Mouse (Mus musculus): ENCODE measurements around the gene Sugp2.

The Sugp2 gene

DNA sequence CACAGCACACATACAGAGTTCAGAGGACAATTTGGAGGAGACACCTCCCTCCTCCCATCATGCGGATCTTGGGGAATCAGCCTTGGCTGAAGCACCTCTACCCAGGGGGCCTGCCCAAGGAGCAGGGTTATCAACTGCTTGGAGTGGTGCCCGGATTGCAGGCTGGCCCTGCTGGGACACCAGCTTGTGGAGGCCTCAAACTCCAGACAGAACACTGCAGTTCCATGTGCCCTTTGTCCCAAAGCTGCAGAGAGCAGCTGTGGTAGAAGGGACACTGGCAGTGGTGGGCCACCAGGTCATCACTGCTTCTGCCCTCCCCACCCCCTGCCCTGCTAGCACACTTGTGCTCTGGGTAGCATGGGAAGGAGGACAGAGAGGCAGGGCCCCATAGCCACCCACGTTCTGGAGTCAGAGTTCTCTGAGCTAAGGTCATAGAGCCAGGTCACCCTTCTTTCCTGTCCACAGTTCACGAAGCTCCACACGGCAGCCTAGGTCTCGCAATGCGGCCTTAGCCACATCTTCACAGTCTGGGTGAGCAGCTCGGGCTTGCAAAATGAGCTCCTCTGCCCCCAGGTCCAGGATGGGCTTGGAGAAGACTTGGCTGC is 13.7 kb upstream of the Sugp2 start:
- no peak for DNase-seq (ENCODE audit: low read depth, low spot score)

GRCm38 (mm10) chr8:70220911-70221310 is 13.1 kb upstream of the Sugp2 start:
- no peak for DNase-seq (ENCODE audit: low read depth, low spot score)

DNA sequence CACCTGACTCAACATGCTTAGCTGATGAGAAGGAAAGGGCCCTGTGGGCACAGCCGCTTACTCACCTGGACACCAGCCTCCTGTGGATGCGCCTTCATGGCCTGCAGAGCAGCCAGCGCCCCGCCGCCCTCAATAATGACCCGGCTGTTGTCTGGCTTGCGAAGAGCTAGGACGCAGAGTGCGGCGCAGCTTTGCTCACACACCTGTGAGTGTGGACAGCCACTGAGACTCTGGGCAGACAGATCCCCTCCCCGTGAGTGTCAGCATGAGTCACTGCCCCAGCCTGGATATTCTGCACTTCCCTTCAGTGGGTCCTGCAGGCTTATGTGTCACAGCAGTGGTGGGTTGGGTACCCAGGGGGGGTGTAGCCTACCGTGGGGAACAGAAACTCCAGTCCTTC is 12.0 kb upstream of the Sugp2 start:
- no peak for DNase-seq (ENCODE audit: low read depth, low spot score)

GRCm38 (mm10) chr8:70223341-70223740 is 10.7 kb upstream of the Sugp2 start:
- no peak for DNase-seq (ENCODE audit: low read depth, low spot score)

DNA sequence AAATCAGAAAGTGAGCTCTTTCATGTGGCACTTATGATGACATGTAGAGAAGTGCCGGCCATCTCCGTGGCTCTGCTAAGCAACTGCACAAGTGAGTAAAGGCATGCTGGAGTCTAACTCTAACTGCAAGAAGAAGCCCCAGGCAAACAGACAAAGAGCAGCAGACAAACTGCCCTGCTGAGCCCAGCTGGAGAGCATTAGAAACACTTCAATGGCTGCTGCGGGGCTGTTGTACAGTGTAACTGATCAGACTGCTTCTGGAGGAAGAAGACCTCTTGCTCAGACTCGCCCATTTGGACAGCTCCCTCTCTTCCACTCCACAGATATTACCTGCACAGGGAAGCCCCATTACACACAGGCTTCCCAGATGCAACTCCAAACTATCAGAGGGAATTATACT is 6.0 kb upstream of the Sugp2 start:
- DNase-seq (ENCODE audit: low read depth, low spot score): no peak

DNA sequence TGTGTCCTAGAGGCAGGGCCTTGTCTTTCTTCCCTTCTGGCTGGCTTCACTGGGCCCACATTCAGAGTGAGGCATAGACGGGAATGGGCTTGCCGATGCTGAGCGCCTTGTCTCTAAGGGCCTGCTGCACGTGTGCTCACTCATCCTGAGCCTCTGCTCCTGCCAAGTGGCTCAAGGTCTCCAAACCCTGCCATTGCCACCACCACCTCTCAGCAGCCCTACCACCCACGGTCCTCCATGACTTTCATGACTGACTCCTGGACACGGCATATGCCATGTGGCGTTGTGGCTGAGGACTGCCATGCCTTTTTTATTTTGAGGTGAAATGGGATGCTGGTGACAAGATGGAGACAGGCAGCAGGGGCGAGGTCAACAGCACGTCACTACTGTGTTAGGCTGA is 3.2 kb upstream of the Sugp2 start:
- no peak for DNase-seq (ENCODE audit: low read depth, low spot score)

GRCm38 (mm10) chr8:70233606-70234005 is 420 bp upstream of the Sugp2 start:
- no peak for DNase-seq (ENCODE audit: low read depth, low spot score)

DNA sequence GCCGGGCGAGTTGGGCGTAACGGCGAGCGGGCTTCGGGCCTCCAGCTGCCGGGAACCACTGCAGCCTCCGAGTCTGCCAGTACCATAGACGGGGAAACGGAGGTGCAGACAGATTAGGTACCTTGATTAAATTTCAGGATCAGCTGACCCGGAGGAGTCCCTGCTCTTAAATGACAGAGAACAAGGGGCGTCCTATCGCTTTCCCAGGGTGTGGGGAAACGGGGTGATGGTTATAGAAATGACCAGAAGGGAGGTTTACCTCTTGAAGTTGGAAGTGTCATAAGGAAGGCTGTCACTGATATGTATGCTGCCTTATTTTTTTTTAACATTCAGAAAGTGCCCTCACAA is 729 bp downstream of the Sugp2 start:
- DNase-seq (ENCODE audit: low read depth, low spot score): no peak

GRCm38 (mm10) chr8:70237842-70238241 is 3.8 kb downstream of the Sugp2 start:
- no peak for DNase-seq (ENCODE audit: low read depth, low spot score)

GRCm38 (mm10) chr8:70240642-70241041 is 6.6 kb downstream of the Sugp2 start:
- DNase-seq (ENCODE audit: low read depth, low spot score): no peak

DNA sequence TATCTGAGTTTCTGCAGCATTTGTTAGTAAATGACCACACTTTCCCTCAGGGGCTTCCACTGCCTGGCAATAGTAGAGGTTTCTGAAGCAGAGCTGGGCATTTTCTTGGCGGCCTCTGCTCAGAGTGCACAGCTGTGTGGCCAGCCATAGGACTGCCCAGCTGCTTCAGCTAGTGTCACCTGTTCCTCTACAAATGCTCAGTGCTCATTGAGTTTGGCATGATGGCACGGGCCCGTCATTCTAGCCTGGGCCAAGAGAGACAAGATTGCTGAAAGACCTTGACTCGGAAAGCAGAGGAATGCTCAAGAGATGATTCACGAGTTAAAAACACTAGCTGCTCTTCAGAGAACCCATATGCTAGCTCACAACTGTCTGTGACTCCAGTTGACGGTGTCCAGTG is 12.6 kb downstream of the Sugp2 start:
- DNase-seq (ENCODE audit: low read depth, low spot score): no peak

DNA sequence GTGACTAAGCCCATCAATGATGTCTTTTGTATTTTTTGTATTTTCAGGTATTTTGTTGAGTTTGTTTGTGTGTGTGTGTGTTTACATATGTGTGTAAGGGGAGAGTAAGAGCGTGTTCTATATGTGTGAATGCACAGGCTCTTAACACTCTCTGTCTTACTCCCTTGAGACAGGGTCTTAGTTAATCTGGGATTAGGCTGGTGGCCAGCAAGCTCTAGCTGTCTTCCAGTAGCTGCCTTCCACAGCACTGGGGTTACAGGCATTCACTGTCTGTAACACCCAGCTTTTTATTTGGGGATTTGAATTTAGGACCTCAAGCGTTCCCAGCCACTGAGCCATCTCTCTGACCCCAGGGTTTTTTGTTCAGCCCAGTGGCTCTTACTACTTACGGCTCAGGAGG is 13.8 kb downstream of the Sugp2 start:
- no peak for DNase-seq (ENCODE audit: low read depth, low spot score)

DNA sequence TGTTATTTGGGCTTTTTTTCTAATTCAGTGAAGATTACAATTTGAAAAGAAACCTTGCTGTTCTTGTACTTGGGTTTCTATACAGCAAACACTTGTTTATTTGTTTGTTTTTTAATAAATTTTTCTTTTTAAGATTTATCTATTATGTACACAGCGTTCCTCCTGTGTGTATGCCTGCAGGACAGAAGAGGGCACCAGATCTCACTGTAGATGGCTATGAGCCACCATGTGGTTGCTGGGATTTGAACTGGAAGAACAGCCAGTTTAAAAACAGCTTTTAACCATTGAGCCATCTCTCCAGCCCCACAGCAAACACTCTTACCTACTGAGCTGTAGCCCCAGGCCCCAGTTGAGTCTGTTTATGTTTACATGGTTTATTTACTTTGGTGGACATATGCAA is 20.6 kb downstream of the Sugp2 start:
- no peak for DNase-seq (ENCODE audit: low read depth, low spot score)

GRCm38 (mm10) chr8:70257456-70257855 is 23.4 kb downstream of the Sugp2 start:
- DNase-seq (ENCODE audit: low read depth, low spot score): no peak

- no peak for DNase-seq (ENCODE audit: low read depth, low spot score)
Observed at GRCm38 (mm10) chr8:70258600-70258999, 24.6 kb downstream of the Sugp2 start.

DNA sequence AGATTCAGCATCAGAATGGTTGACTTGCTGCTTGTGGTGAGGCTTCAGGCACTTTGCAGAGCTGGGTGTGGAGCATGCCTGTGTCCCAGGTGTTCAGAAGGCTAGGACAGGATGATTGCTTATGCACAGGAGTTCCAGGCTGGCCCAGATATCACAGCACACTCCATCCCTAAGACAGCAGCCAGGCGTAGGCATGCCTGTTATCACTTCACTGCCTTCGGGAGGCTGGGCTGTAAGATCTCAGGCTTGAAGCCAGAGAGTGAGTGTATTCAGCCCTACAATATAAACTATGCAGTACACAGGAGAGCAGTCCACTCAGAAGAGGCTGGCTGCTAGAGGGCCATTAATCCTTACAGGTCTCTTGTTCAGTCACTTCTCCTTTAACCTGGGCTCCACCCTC is 25.0 kb downstream of the Sugp2 start:
- DNase-seq (ENCODE audit: low read depth, low spot score): no peak

- DNase-seq (ENCODE audit: low read depth, low spot score): no peak
Observed at GRCm38 (mm10) chr8:70267674-70268073, 33.6 kb downstream of the Sugp2 start.

DNA sequence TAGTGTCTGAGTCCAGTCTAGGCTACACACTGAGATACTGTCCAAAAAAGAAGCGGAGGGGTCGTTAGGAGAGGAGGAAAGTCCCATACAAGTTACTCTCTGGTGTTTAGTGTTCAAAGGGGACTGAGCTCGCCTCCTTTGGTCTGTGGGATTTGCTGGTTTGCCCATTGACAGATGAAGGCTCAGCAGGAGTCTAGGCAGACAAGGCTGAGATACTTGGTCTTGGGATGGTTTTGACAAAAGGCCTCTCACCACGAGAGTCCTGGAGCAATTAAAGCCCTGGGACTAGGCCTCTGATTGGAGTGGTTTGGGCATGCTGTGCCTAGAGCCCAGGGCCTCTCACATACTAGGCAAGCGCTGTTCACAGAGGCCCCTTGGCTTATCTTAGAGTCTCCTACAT is 34.3 kb downstream of the Sugp2 start:
- DNase-seq (ENCODE audit: low read depth, low spot score): no peak

DNA sequence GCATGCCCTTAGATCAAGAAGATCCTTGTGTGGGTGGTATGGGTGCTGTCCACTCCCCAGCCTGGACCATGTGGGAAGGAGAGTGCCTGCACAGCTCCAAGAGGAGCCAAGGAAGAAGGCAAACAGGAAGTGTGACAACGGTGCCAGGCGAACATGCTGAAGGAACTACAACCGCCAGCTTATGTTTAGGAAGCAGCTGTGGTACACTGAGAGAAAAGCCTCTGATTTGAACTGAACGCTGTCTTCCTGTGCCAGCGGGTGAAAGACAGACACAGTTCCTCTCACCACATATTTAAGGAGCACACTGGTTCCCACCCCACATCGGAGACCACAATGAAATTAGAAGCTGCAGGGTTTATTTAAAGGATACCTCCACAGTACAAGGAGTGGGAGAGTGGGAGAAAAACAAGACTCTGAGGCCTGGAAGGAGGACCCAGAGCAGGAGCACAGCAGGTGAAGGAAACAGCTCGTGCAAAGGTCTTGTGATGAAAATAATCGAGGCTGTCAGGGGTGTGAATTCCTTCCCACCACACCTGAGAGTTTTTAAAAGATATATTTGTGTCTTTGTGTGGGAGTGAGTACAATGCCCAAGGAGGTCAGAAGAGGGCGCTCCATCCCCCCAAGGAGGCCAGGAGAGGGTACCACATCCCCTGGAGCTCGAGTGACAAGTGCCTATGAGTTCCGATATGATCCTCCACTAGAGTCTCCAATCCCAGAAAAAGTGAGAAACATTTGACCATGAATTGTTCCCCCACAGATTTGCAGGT is 35.0 kb downstream of the Sugp2 start:
- DNase-seq (ENCODE audit: low read depth, low spot score): no peak

DNA sequence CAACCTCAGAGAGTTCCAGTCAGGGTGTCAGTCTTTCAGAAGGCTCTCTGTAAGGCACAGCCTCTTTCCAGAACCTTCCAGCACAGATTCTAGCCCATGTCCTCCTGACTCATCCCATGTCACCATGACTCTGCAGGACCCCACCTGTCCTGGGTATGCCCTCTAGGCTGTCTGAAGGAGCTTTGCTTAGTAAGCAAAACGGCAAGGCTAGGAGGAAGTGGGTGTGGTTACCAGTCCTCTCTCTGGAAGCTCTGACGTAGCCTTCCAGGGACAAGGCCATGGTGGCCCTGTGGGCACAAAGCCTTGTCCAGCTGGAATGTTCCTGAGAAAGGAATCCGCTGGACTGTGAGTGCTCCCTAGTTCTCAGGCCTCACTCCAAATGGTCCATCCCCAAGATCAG is 38.9 kb downstream of the Sugp2 start:
- DNase-seq (ENCODE audit: low read depth, low spot score): no peak

DNA sequence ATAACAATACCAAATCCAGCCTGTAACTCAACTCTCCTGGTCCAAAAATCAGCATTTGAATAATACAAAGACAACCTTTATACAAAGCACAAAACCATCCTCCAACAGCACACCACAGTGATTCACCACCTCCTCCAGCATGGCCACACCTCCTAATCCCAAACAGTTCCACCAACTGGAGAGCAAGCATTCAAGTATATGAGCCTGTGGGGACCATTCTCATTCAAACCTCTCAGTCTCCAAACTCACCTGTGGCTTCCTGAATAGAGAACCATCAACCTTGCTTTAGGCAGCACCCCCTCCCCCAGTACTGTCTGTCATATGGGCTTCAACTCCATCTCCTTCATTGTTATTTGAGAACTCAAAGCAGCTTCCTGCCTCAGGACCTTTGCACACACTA is 40.3 kb downstream of the Sugp2 start:
- DNase-seq (ENCODE audit: low read depth, low spot score): no peak

GRCm38 (mm10) chr8:70276476-70276875 is 42.5 kb downstream of the Sugp2 start:
- DNase-seq (ENCODE audit: low read depth, low spot score): no peak

- no peak for DNase-seq (ENCODE audit: low read depth, low spot score)
Observed at GRCm38 (mm10) chr8:70278175-70278574, 44.1 kb downstream of the Sugp2 start.

DNA sequence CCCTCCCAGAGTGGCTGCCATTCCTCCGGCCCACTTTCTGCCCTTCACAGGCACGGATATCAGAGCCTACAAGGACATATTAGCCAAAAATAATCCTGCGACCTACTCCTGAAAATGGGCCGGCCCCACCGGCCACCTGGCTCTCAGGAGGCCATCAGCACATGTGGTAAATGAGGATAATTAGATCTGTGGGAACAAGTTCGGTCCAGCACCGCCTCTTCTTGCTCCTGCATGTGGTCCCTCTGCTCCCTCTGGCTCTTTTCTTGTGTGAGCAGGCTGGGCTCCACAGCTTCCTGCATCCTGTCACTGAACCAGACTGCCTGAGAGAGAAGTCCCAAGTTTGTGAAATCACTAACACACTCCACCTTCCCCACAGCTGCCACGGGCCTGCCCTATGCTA is 45.2 kb downstream of the Sugp2 start:
- DNase-seq (ENCODE audit: low read depth, low spot score): no peak
